Mouse (Mus musculus): ENCODE data around the gene Reep6. TPM values are rescaled to one million over a fixed set of nuclear protein-coding genes. Genes with fewer than 3 reads are reported as not detected.

The Reep6 gene
- total RNA-seq, 2 experiments from 2014 or later: 13.4 to 13.5 TPM

- DNase-seq (ENCODE audit: low spot score in 2 of 2): peak; percentile 82 to 92
Observed at GRCm38 (mm10) chr10:80350292-80350691, 20.5 kb downstream of the Reep6 start.

- no peak for DNase-seq (ENCODE audit: low spot score in 2 of 2)
Observed at GRCm38 (mm10) chr10:80351896-80352295, 22.1 kb downstream of the Reep6 start.

GRCm38 (mm10) chr10:80352727-80353126, 23.0 kb downstream of the Reep6 start:
- no peak for DNase-seq (ENCODE audit: low spot score in 2 of 2)

- DNase-seq (ENCODE audit: low spot score in 2 of 2): no peak
Observed at GRCm38 (mm10) chr10:80355431-80355830, 25.7 kb downstream of the Reep6 start.

GRCm38 (mm10) chr10:80356001-80356682, 26.4 kb downstream of the Reep6 start, which contains the start of gene Plk5:
Gene Plk5, plus strand, starts transcription at chr10:80356459.
- DNase-seq (ENCODE audit: low spot score in 2 of 2): peak in 1 of 2 experiments; percentile 33

- DNase-seq (ENCODE audit: low spot score in 2 of 2): peak in 1 of 2 experiments; percentile 35
Observed at GRCm38 (mm10) chr10:80356737-80357136, 27.0 kb downstream of the Reep6 start.

GRCm38 (mm10) chr10:80357336-80357735, 27.6 kb downstream of the Reep6 start:
- DNase-seq (ENCODE audit: low spot score in 2 of 2): peak; percentile 34 to 55

- DNase-seq (ENCODE audit: low spot score in 2 of 2): no peak
Observed at GRCm38 (mm10) chr10:80357994-80358639, 28.4 kb downstream of the Reep6 start.

- DNase-seq (ENCODE audit: low spot score in 2 of 2): no peak
Observed at GRCm38 (mm10) chr10:80363734-80364133, 34.0 kb downstream of the Reep6 start.

- no peak for DNase-seq (ENCODE audit: low spot score in 2 of 2)
Observed at GRCm38 (mm10) chr10:80365736-80366135, 36.0 kb downstream of the Reep6 start.

- no peak for DNase-seq (ENCODE audit: low spot score in 2 of 2)
Observed at GRCm38 (mm10) chr10:80367954-80368353, 38.2 kb downstream of the Reep6 start.

- DNase-seq (ENCODE audit: low spot score in 2 of 2): no peak
Observed at GRCm38 (mm10) chr10:80368392-80368791, 38.6 kb downstream of the Reep6 start.

GRCm38 (mm10) chr10:80369995-80370747, 40.4 kb downstream of the Reep6 start:
- peak in 1 of 2 experiments; percentile 66 for DNase-seq (ENCODE audit: low spot score in 2 of 2)

- peak; percentile 32 to 55 for DNase-seq (ENCODE audit: low spot score in 2 of 2)
Observed at GRCm38 (mm10) chr10:80371411-80371966, 41.7 kb downstream of the Reep6 start.

GRCm38 (mm10) chr10:80371983-80372382, 42.2 kb downstream of the Reep6 start:
- no peak for DNase-seq (ENCODE audit: low spot score in 2 of 2)

GRCm38 (mm10) chr10:80372706-80373105, 43.0 kb downstream of the Reep6 start:
- peak in 1 of 2 experiments; percentile 56 for DNase-seq (ENCODE audit: low spot score in 2 of 2)

GRCm38 (mm10) chr10:80374063-80374462, 44.3 kb downstream of the Reep6 start:
- peak; percentile 82 to 87 for DNase-seq (ENCODE audit: low spot score in 2 of 2)

GRCm38 (mm10) chr10:80376160-80376559, 46.4 kb downstream of the Reep6 start:
- peak; percentile 92 to 94 for DNase-seq (ENCODE audit: low spot score in 2 of 2)

- no peak for DNase-seq (ENCODE audit: low spot score in 2 of 2)
Observed at GRCm38 (mm10) chr10:80377716-80378115, 48.0 kb downstream of the Reep6 start.

GRCm38 (mm10) chr10:80382641-80383365, 53.0 kb downstream of the Reep6 start:
- no peak for DNase-seq (ENCODE audit: low spot score in 2 of 2)

GRCm38 (mm10) chr10:80383431-80383830, 53.7 kb downstream of the Reep6 start:
- no peak for DNase-seq (ENCODE audit: low spot score in 2 of 2)
